Mouse (Mus musculus) left cerebral cortex, postnatal 10 days (tissue): ENCODE results near the gene Spem2. TPM values are rescaled to one million over a fixed set of nuclear protein-coding genes. Genes with fewer than 3 reads are reported as not detected.

Source experiments
- DNase-seq, 2 experiments: peaks; one replicate each; pipeline ENCODE4 v3.0.0; 2021 to 2022; ENCODE audit warnings: low spot score in 2 of 2, mixed read lengths in 1 of 2; ENCODE audit errors: extremely low spot score in 1 of 2
- intact Hi-C: fragments of 180-260 bp; cut with DNase I; formaldehyde crosslinking; loops from one replicate; pipeline ENCODE4 v1.15.1; 2025
- total RNA-seq, 2 experiments: library from RNA; stranded (reverse); gene quantifications; 2 replicates each; pipeline ENCODE4 v1.2.3; 2021

The Spem2 gene
- total RNA-seq, 2 experiments from 2014 or later: not detected

- intact Hi-C loops: no loop called here
- DNase-seq: peak in 1 of 2 experiments; percentile 60
Observed at GRCm38 (mm10) chr11:69778258-69778982, 39.8 kb downstream of the Spem2 start.

DNA sequence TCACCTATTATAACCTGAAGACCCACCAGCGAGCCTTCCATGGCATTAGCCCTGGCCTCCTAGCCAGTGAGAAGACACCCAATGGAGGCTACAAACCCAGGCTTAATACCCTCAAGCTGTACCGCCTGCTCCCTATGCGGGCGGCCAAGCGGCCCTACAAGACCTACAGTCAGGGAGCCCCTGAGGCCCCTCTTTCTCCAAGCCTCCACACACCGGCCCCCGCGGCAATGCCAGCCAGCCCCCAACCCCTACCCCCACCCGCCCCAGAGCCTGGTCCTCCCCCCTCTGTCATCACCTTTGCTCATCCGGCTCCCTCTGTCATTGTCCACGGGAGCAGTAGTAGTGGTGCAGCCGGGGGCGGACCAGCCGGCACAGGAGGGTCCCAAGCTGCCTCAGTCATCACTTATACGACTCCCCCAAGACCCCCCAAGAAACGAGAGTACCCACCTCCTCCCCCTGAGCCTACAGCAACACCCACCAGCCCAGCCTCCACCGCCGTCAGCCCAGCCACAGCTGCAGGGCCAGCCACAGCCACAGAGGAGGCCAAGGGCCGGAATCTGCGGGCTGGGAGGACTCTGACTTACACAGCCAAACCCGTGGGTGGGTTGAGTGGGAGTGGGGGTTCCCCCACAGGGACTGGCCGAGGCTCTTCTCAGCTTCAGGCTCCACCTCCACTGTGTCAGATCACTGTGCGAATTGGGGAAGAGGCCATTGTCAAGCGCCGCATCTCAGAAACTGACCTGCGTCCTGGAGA is 40.6 kb downstream of the Spem2 start:
- intact Hi-C loops: no loop called here
- no peak for DNase-seq

- intact Hi-C loops: no loop called here
- no peak for DNase-seq
Observed at GRCm38 (mm10) chr11:69776488-69776887, 41.8 kb downstream of the Spem2 start.

DNA sequence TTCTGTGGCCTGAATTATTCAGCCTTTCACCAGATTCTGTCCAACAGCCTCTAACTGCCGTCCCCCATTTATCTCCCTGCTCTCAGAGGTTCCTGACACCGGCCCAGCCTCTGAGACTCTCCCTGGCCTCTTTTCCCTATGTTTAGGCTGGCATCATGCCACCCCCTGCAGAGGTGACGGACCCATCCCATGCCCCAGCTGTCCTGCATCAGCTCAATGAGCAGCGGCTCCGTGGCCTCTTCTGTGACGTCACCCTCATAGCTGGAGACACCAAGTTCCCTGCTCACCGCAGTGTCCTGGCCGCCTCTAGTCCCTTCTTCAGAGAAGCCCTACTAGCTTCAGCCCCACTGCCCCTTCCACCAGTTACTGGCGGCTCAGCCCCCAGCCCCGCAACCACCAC is 42.5 kb downstream of the Spem2 start:
- intact Hi-C loops: no loop called here
- peak in 1 of 2 experiments; percentile 60 for DNase-seq

- no peak for DNase-seq
Observed at GRCm38 (mm10) chr11:69774961-69775360, 43.3 kb downstream of the Spem2 start.

DNA sequence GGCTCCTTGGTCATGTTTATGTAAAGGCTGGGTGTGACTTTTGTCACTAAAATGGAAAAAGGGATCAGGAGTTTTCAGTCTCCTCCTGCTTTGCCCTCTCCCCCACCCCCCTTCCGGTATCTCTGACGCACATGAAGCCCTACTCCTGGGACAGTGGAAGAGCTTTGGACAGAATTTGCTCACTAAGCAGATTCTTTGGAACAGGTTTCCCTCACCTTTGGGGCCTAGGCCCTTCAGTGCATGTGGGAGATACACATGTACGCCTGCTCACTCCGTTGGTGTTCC is 50.7 kb downstream of the Spem2 start:
- intact Hi-C loops: no loop called here
- DNase-seq: no peak

More at GRCm38 (mm10) chr11:69774961-69775360, 43.3 kb downstream of the Spem2 start:
- intact Hi-C loops: no loop called here

GRCm38 (mm10) chr11:69766872-69767624 is 51.2 kb downstream of the Spem2 start:
- no peak for DNase-seq
- intact Hi-C loops: no loop called here

Other genes starting within 250 kb of the Spem2 start
- gene Wrap53, start 238.2 kb downstream of the Spem2 start, total RNA-seq: 1 to 10 TPM; 6.3 to 7.6 TPM
- 10 to 100 TPM; 20.5 to 26.1 TPM for gene Trp53, start 238.1 kb downstream of the Spem2 start, total RNA-seq
- gene Atp1b2, start 212.5 kb downstream of the Spem2 start, total RNA-seq: 100 to 1,000 TPM; 395 to 416 TPM
- gene Shbg, start 200.6 kb downstream of the Spem2 start, total RNA-seq: not detected
- gene Sat2, start 196.4 kb downstream of the Spem2 start, total RNA-seq: 10 to 100 TPM; 12.7 to 15.2 TPM
- gene Fxr2, start 185.5 kb downstream of the Spem2 start, total RNA-seq: 10 to 100 TPM; 92.0 to 99.4 TPM
- not detected for gene Sox15, start 163.2 kb downstream of the Spem2 start, total RNA-seq
- gene Mpdu1, start 155.8 kb downstream of the Spem2 start, total RNA-seq: 10 to 100 TPM; 87.3 to 95.6 TPM
- 10 to 100 TPM; 11.6 to 12.2 TPM for gene Cd68, start 152.3 kb downstream of the Spem2 start, total RNA-seq
- 100 to 1,000 TPM; 455 to 466 TPM for gene Eif4a1, start 146.0 kb downstream of the Spem2 start, total RNA-seq
- 100 to 1,000 TPM in 1 of 2 experiments, 10 to 100 TPM in 1; 96.9 to 103 TPM for gene Senp3, start 136.4 kb downstream of the Spem2 start, total RNA-seq
- 1 to 10 TPM in 1 of 2 experiments, under 1 TPM in 1; 0.39 to 1.6 TPM for gene Tnfsf13, start 132.7 kb downstream of the Spem2 start, total RNA-seq
- gene Tnfsf12, start 122.6 kb downstream of the Spem2 start, total RNA-seq: 1 to 10 TPM; 7.4 TPM
- gene Tnfsfm13, start 122.4 kb downstream of the Spem2 start, total RNA-seq: 1 to 10 TPM in 1 of 2 experiments, under 1 TPM in 1; 0.81 to 1.5 TPM
- gene Polr2a, start 59.8 kb downstream of the Spem2 start, total RNA-seq: 10 to 100 TPM; 52.1 to 52.9 TPM
- gene Slc35g3, start 56.5 kb downstream of the Spem2 start, total RNA-seq: not detected
- 10 to 100 TPM; 57.1 to 67.6 TPM for gene Zbtb4, start 52.6 kb downstream of the Spem2 start, total RNA-seq
- 1 to 10 TPM in 1 of 2 experiments, under 1 TPM in 1; 0.95 to 1.2 TPM for gene Chrnb1, start 22.5 kb downstream of the Spem2 start, total RNA-seq
- gene Fgf11, start 16.6 kb downstream of the Spem2 start, total RNA-seq: 10 to 100 TPM; 20.0 to 21.5 TPM
- not detected for gene Tmem102, start 12.8 kb downstream of the Spem2 start, total RNA-seq
- not detected for gene Gm39566, start 3.2 kb downstream of the Spem2 start, total RNA-seq
- under 1 TPM; 0.45 to 0.57 TPM for gene Spem1, start 3.7 kb upstream of the Spem2 start, total RNA-seq
- 100 to 1,000 TPM; 268 to 274 TPM for gene Nlgn2, start 19.3 kb upstream of the Spem2 start, total RNA-seq
- 100 to 1,000 TPM; 151 to 159 TPM for gene Tmem256, start 20.0 kb upstream of the Spem2 start, total RNA-seq
- 10 to 100 TPM; 28.4 to 32.2 TPM for gene Plscr3, start 27.9 kb upstream of the Spem2 start, total RNA-seq
- under 1 TPM; 0.11 to 0.14 TPM for gene Tnk1, start 40.3 kb upstream of the Spem2 start, total RNA-seq
- gene Tmem95, start 59.6 kb upstream of the Spem2 start, total RNA-seq: not detected
- under 1 TPM; 0.57 to 0.62 TPM for gene Kctd11, start 62.9 kb upstream of the Spem2 start, total RNA-seq
- under 1 TPM; 0.15 to 0.26 TPM for gene Acap1, start 77.1 kb upstream of the Spem2 start, total RNA-seq
- 1 to 10 TPM; 1.8 TPM for gene 2810408A11Rik, start 82.5 kb upstream of the Spem2 start, total RNA-seq
- gene Neurl4, start 82.6 kb upstream of the Spem2 start, total RNA-seq: 100 to 1,000 TPM; 126 to 129 TPM
- gene Gps2, start 95.4 kb upstream of the Spem2 start, total RNA-seq: 10 to 100 TPM; 24.8 to 25.7 TPM
- 100 to 1,000 TPM; 525 to 535 TPM for gene Eif5a, start 103.5 kb upstream of the Spem2 start, total RNA-seq
- gene Ybx2, start 117.3 kb upstream of the Spem2 start, total RNA-seq: 1 to 10 TPM; 9.5 TPM
- 1 to 10 TPM; 1.3 to 1.4 TPM for gene Slc2a4, start 129.7 kb upstream of the Spem2 start, total RNA-seq
- not detected for gene Cldn7, start 146.3 kb upstream of the Spem2 start, total RNA-seq
- 100 to 1,000 TPM; 104 to 118 TPM for gene Ctdnep1, start 162.7 kb upstream of the Spem2 start, total RNA-seq
- gene Elp5, start 164.1 kb upstream of the Spem2 start, total RNA-seq: 100 to 1,000 TPM; 114 to 125 TPM
- 100 to 1,000 TPM; 252 to 266 TPM for gene Gabarap, start 172.7 kb upstream of the Spem2 start, total RNA-seq
- gene Phf23, start 177.3 kb upstream of the Spem2 start, total RNA-seq: 10 to 100 TPM; 35.2 to 38.6 TPM
- 10 to 100 TPM; 27.5 to 30.3 TPM for gene Dvl2, start 182.1 kb upstream of the Spem2 start, total RNA-seq
- gene Acadvl, start 196.9 kb upstream of the Spem2 start, total RNA-seq: 10 to 100 TPM; 44.8 to 48.0 TPM
- 100 to 1,000 TPM; 871 to 875 TPM for gene Dlg4, start 198.5 kb upstream of the Spem2 start, total RNA-seq
- 1 to 10 TPM; 1.4 to 1.5 TPM for gene Asgr1, start 235.6 kb upstream of the Spem2 start, total RNA-seq